Mouse (Mus musculus): ENCODE data around the gene Nudt19. TPM values are rescaled to one million over a fixed set of nuclear protein-coding genes. Genes with fewer than 3 reads are reported as not detected.

Gene Nudt19
- polyA plus RNA-seq, 1 experiment from 2014 or later: 45.7 TPM

Other genes starting within 250 kb of the Nudt19 start
- 19.5 and 19.7 TPM in 2 replicates for gene Gpatch1, start 237.9 kb downstream of the Nudt19 start, polyA plus RNA-seq (2014; fragmentation: Nextera tagmentation; extraction: Ambion mirVana)
- gene Rhpn2, start 222.1 kb downstream of the Nudt19 start, polyA plus RNA-seq (2014; fragmentation: Nextera tagmentation; extraction: Ambion mirVana): 1.6 and 2.9 TPM in 2 replicates
- gene Faap24, start 159.5 kb downstream of the Nudt19 start, polyA plus RNA-seq (2014; fragmentation: Nextera tagmentation; extraction: Ambion mirVana): 26.4 and 27.2 TPM in 2 replicates
- gene Cep89, start 159.3 kb downstream of the Nudt19 start, polyA plus RNA-seq (2014; fragmentation: Nextera tagmentation; extraction: Ambion mirVana): 58.2 and 61.7 TPM in 2 replicates
- 0.24 TPM in 1 of 2 replicates, not detected in the other for gene Slc7a9, start 107.5 kb downstream of the Nudt19 start, polyA plus RNA-seq (2014; fragmentation: Nextera tagmentation; extraction: Ambion mirVana)
- gene Tdrd12, start 18.6 kb downstream of the Nudt19 start, polyA plus RNA-seq (2014; fragmentation: Nextera tagmentation; extraction: Ambion mirVana): not detected in 2 replicates
- 0.21 and 0.32 TPM in 2 replicates for gene Rgs9bp, start 29.3 kb upstream of the Nudt19 start, polyA plus RNA-seq (2014; fragmentation: Nextera tagmentation; extraction: Ambion mirVana)
- gene Ankrd27, start 29.9 kb upstream of the Nudt19 start, polyA plus RNA-seq (2014; fragmentation: Nextera tagmentation; extraction: Ambion mirVana): 30.5 and 35.9 TPM in 2 replicates
- 305 TPM in 2 replicates for gene Pdcd5, start 91.2 kb upstream of the Nudt19 start, polyA plus RNA-seq (2014; fragmentation: Nextera tagmentation; extraction: Ambion mirVana)
- 36.7 and 43.9 TPM in 2 replicates for gene Dpy19l3, start 198.2 kb upstream of the Nudt19 start, polyA plus RNA-seq (2014; fragmentation: Nextera tagmentation; extraction: Ambion mirVana)
- 18.3 and 21.3 TPM in 2 replicates for gene Zfp507, start 246.7 kb upstream of the Nudt19 start, polyA plus RNA-seq (2014; fragmentation: Nextera tagmentation; extraction: Ambion mirVana)